In genomic region chr14:51129624-51129975, GRCm38 (mm10) we compare ENCODE assay signal across 27 mouse cellular contexts. TPM values are rescaled to one million over a fixed set of nuclear protein-coding genes. Genes with fewer than 3 reads are reported as not detected.
DNase-seq lines count a peak whose midpoint lies in the region; ATAC-seq lines count a peak whose summit lies in the region.
"Had no signal": no experiment of that assay in that cellular context is flagged by ENCODE, and none has a peak within 500 bp of the region (broad histone marks: within the 10 kb centered on the region; RNA-seq: fewer than 3 reads in every experiment).

No protein-coding gene starts in this region.

- WGBS in liver, embryonic 13.5 days (ENCODE audit: insufficient replicate concordance): 13% methylated on average over 4 of the region's 4 CpGs
- 76% methylated on average over 4 of the region's 4 CpGs for WGBS in hindbrain, embryonic 10.5 days

- H3K4me2 ChIP-seq in liver, embryonic 13.5 days: peak overlapping the region; percentile 80
- H3K4me2 ChIP-seq: embryonic facial prominence, embryonic 15.5 days; forebrain, embryonic 12.5 days; hindbrain, embryonic 13.5 days; limb, embryonic 12.5 days; midbrain, embryonic 11.5 days had no signal

- peak overlapping the region; percentile 99 for H3K27ac ChIP-seq in liver, embryonic 13.5 days
- H3K27ac ChIP-seq in hindbrain, embryonic 10.5 days: no peak overlapping the region
- H3K27ac ChIP-seq: embryonic facial prominence, embryonic 15.5 days; forebrain, embryonic 12.5 days; heart, adult 2 months; hindbrain, embryonic 13.5 days; limb, embryonic 12.5 days had no signal

- DNase-seq in retina, embryonic 14.5 days (ENCODE audit: low spot score): peak; percentile 18
- no peak for DNase-seq in retina, postnatal 1 day
- peak; percentile 56 for DNase-seq in c-Kit-positive CD71-positive TER-119-positive erythroid progenitor cells, embryonic 14.5 days (ENCODE audit: low spot score)
- peak; percentile 33 for DNase-seq in liver, embryonic 13.5 days
- no peak for DNase-seq in lung, postnatal 14 days
- DNase-seq in hindbrain, embryonic 10.5 days (ENCODE audit: low spot score): no peak
- DNase-seq in urinary bladder, postnatal 10 days (ENCODE audit: low spot score): no peak
- DNase-seq: adrenal gland, adult 2 months; cerebellum, adult 11-12 months; cerebellum, postnatal 36 days; gastrocnemius, postnatal 10 days; kidney, adult 2 months; kidney, postnatal 25 days; lung, embryonic 14.5 days; right cerebral cortex, adult 18-20 months; thymus, postnatal 14 days had no signal

- H3K27me3 ChIP-seq in liver, embryonic 13.5 days: no peaks in the 10 kb centered on the region
- no peaks in the 10 kb centered on the region for H3K27me3 ChIP-seq in hindbrain, embryonic 10.5 days (ENCODE audit: insufficient read depth, poor library complexity, severe bottlenecking)
- H3K27me3 ChIP-seq: embryonic facial prominence, embryonic 15.5 days; forebrain, embryonic 12.5 days; hindbrain, embryonic 13.5 days; limb, embryonic 12.5 days had no signal

- peaks cover 84% of the 10 kb centered on the region for H3K4me1 ChIP-seq in liver, embryonic 13.5 days (replicated peaks)
- no peaks in the 10 kb centered on the region for H3K4me1 ChIP-seq in hindbrain, embryonic 10.5 days (replicated peaks)
- H3K4me1 ChIP-seq: embryonic facial prominence, embryonic 15.5 days; forebrain, embryonic 12.5 days; hindbrain, embryonic 13.5 days; limb, embryonic 12.5 days had no signal

- H3K9ac ChIP-seq in liver, embryonic 13.5 days: peak overlapping the region; percentile 73
- H3K9ac ChIP-seq: embryonic facial prominence, embryonic 15.5 days; forebrain, embryonic 12.5 days; hindbrain, embryonic 13.5 days; limb, embryonic 12.5 days; lung, embryonic 14.5 days had no signal

- H3K36me3 ChIP-seq in liver, embryonic 13.5 days: no peaks in the 10 kb centered on the region
- no peaks in the 10 kb centered on the region for H3K36me3 ChIP-seq in hindbrain, embryonic 10.5 days
- H3K36me3 ChIP-seq: embryonic facial prominence, embryonic 15.5 days; forebrain, embryonic 12.5 days; hindbrain, embryonic 13.5 days; limb, embryonic 12.5 days had no signal

- ATAC-seq in liver, embryonic 13.5 days (ENCODE audit: low read depth): no peak
- ATAC-seq: inflammation-experienced regulatory T-cells, adult 6 months had no signal

- no peaks in the 10 kb centered on the region for H3K9me3 ChIP-seq in liver, embryonic 13.5 days (replicated peaks)
- 0 out of 2 replicates have a peak, but pooled peaks cover 3% of the 10 kb centered on the region for H3K9me3 ChIP-seq in hindbrain, embryonic 10.5 days
- H3K9me3 ChIP-seq: forebrain, embryonic 12.5 days; hindbrain, embryonic 13.5 days; limb, embryonic 12.5 days had no signal

- H3K4me3 ChIP-seq in liver, embryonic 13.5 days (replicated peaks): peak overlapping the region; percentile 52
- no peak overlapping the region for H3K4me3 ChIP-seq in hindbrain, embryonic 10.5 days
- H3K4me3 ChIP-seq: embryonic facial prominence, embryonic 15.5 days; forebrain, embryonic 12.5 days; heart, adult 2 months; hindbrain, embryonic 13.5 days; limb, embryonic 12.5 days had no signal

RNA-seq across cellular contexts. Expression of gene Rnase6, which starts 5.9 kb away (rescaled TPM):
- polyA plus RNA-seq in liver, embryonic 13.5 days (2015; fragmentation: Nextera tagmentation; extraction: Ambion mirVana): 2.6 and 2.7 TPM in 2 replicates
- 0.29 TPM in 1 of 2 replicates, not detected in the other for polyA plus RNA-seq in hindbrain, embryonic 10.5 days (2016; fragmentation: Nextera tagmentation; extraction: Ambion mirVana)

RNA-seq across cellular contexts. Expression of gene Eddm3b, which starts 15.4 kb away (rescaled TPM):
- not detected in 2 replicates for polyA plus RNA-seq in liver, embryonic 13.5 days (2015; fragmentation: Nextera tagmentation; extraction: Ambion mirVana)
- polyA plus RNA-seq in hindbrain, embryonic 10.5 days (2016; fragmentation: Nextera tagmentation; extraction: Ambion mirVana): 0.37 TPM in 1 of 2 replicates, not detected in the other
- polyA plus RNA-seq: adrenal gland, adult 2 months; brain, embryonic 14.5 days; embryonic facial prominence, embryonic 15.5 days; forebrain, embryonic 12.5 days; frontal cortex, adult 2 months; heart, adult 2 months; heart, postnatal 0 days; hindbrain, embryonic 13.5 days; inflammation-experienced regulatory T-cells, adult 6 months; limb, embryonic 12.5 days; lung, embryonic 14.5 days; midbrain, embryonic 11.5 days; testis, adult 2 months had no signal

RNA-seq across cellular contexts. Expression of gene Rnase1, which starts 17.0 kb away (rescaled TPM):
- polyA plus RNA-seq in liver, embryonic 13.5 days (2015; fragmentation: Nextera tagmentation; extraction: Ambion mirVana): 0.12 TPM in 1 of 2 replicates, not detected in the other
- polyA plus RNA-seq in hindbrain, embryonic 10.5 days (2016; fragmentation: Nextera tagmentation; extraction: Ambion mirVana): 0.27 TPM in 1 of 2 replicates, not detected in the other
- polyA plus RNA-seq: adrenal gland, adult 2 months; forebrain, embryonic 12.5 days; hindbrain, embryonic 13.5 days; inflammation-experienced regulatory T-cells, adult 6 months; limb, embryonic 12.5 days; midbrain, embryonic 11.5 days had no signal

RNA-seq across cellular contexts. Expression of gene Rnase2b, which starts 32.5 kb away (rescaled TPM):
- polyA plus RNA-seq in liver, embryonic 13.5 days (2015; fragmentation: Nextera tagmentation; extraction: Ambion mirVana): not detected in 2 replicates
- polyA plus RNA-seq in hindbrain, embryonic 10.5 days (2016; fragmentation: Nextera tagmentation; extraction: Ambion mirVana): not detected in 2 replicates
- polyA plus RNA-seq: adrenal gland, adult 2 months; brain, embryonic 14.5 days; embryonic facial prominence, embryonic 15.5 days; forebrain, embryonic 12.5 days; frontal cortex, adult 2 months; heart, adult 2 months; heart, postnatal 0 days; hindbrain, embryonic 13.5 days; inflammation-experienced regulatory T-cells, adult 6 months; kidney, adult 2 months; limb, embryonic 12.5 days; lung, embryonic 14.5 days; midbrain, embryonic 11.5 days; testis, adult 2 months had no signal

RNA-seq across cellular contexts. Expression of gene Ang, which starts 38.6 kb away (rescaled TPM):
- polyA plus RNA-seq in liver, embryonic 13.5 days (2015; fragmentation: Nextera tagmentation; extraction: Ambion mirVana): 3.7 and 4.6 TPM in 2 replicates
- 3.3 and 4.5 TPM in 2 replicates for polyA plus RNA-seq in hindbrain, embryonic 10.5 days (2016; fragmentation: Nextera tagmentation; extraction: Ambion mirVana)

Comparison
In these comparisons a context has a peak if more than half of its experiments do, and no peak if none do; other contexts are left out.
1. DNase-seq: peak in retina, embryonic 14.5 days (single experiment), c-Kit-positive CD71-positive TER-119-positive erythroid progenitor cells, embryonic 14.5 days (single experiment) and liver, embryonic 13.5 days (single experiment); none in retina, postnatal 1 day (single experiment), lung, postnatal 14 days (single experiment), hindbrain, embryonic 10.5 days (single experiment) and urinary bladder, postnatal 10 days (single experiment).